Mouse (Mus musculus) ES-Bruce4 (cell line): ENCODE results near the gene Tmem53. TPM values are rescaled to one million over a fixed set of nuclear protein-coding genes. Genes with fewer than 3 reads are reported as not detected.
A peak's percentile ranks its signal among the peaks of the same experiment; 100 is the strongest.

Source experiments
- H3K27ac ChIP-seq: 2 replicates; pipeline ENCODE4 v1.5.1; 2012; ENCODE audit warnings: low read length, inconsistent platforms; ENCODE audit not compliant: insufficient read depth
- H3K27me3 ChIP-seq: 2 replicates; pipeline ENCODE4 v1.6.1; 2012; ENCODE audit warnings: mild to moderate bottlenecking, low read length, inconsistent platforms; ENCODE audit not compliant: control insufficient read depth, poor library complexity, insufficient read depth, severe bottlenecking
- H3K36me3 ChIP-seq: 2 replicates; pipeline ENCODE4 v1.6.1; 2012; ENCODE audit warnings: inconsistent platforms, mild to moderate bottlenecking, low read length, moderate library complexity; ENCODE audit not compliant: control insufficient read depth, poor library complexity, insufficient read depth, severe bottlenecking
- H3K4me1 ChIP-seq: one replicate; pipeline ENCODE4 v1.8.1; 2011; ENCODE audit warnings: low read length; ENCODE audit not compliant: control insufficient read depth, insufficient read depth
- H3K4me3 ChIP-seq: 2 replicates; pipeline ENCODE4 v1.5.1; 2011; ENCODE audit warnings: low read depth, mild to moderate bottlenecking, low read length
- H3K9ac ChIP-seq: 2 replicates; pipeline ENCODE4 v1.6.1; 2012; ENCODE audit warnings: low read depth, mild to moderate bottlenecking, inconsistent platforms; ENCODE audit not compliant: poor library complexity, severe bottlenecking
- H3K9me3 ChIP-seq: replicated peaks from 2 replicates; pipeline ENCODE4 v1.6.1; 2012; ENCODE audit warnings: mild to moderate bottlenecking, low read length, inconsistent platforms; ENCODE audit not compliant: control insufficient read depth, poor library complexity, insufficient read depth, severe bottlenecking
- CTCF ChIP-seq: IDR thresholded peaks from one replicate; pipeline ENCODE4 v1.8.1; 2011; ENCODE audit warnings: low read depth, low read length
- EP300 ChIP-seq: IDR thresholded peaks from 2 replicates; pipeline ENCODE4 v1.6.1; 2011; ENCODE audit warnings: low read depth, low read length; ENCODE audit not compliant: insufficient read depth
- POLR2A ChIP-seq: IDR thresholded peaks from one replicate; pipeline ENCODE4 v1.8.1; 2011; ENCODE audit warnings: low read length; ENCODE audit not compliant: insufficient read depth
- polyA plus RNA-seq: library from polyadenylated mRNA; stranded (reverse); fragments of >200 nt; gene quantifications from 2 replicates; pipeline ENCODE4 v1.2.4, GENCODE M21; 2011; ENCODE audit warnings: low read depth; ENCODE audit not compliant: missing spikeins, insufficient read depth, insufficient read length

Tmem53 gene
- polyA plus RNA-seq, 1 experiment, result 1.8 TPM

GRCm38 (mm10) chr4:117303581-117304238 lies 52.0 kb downstream of the Tmem53 start:
- no peaks in the 10 kb centered on the region for H3K9me3 ChIP-seq
- H3K4me3 ChIP-seq, result peak overlapping the region; percentile 54
- H3K27me3 ChIP-seq, result no peaks in the 10 kb centered on the region
- H3K9ac ChIP-seq, result peak overlapping the region; percentile 57
- TF ChIP-seq CTCF, result no peak
- no peak overlapping the region for H3K27ac ChIP-seq
- H3K4me1 ChIP-seq, result peaks cover 3% of the 10 kb centered on the region
- H3K36me3 ChIP-seq, result no peaks in the 10 kb centered on the region

DNA sequence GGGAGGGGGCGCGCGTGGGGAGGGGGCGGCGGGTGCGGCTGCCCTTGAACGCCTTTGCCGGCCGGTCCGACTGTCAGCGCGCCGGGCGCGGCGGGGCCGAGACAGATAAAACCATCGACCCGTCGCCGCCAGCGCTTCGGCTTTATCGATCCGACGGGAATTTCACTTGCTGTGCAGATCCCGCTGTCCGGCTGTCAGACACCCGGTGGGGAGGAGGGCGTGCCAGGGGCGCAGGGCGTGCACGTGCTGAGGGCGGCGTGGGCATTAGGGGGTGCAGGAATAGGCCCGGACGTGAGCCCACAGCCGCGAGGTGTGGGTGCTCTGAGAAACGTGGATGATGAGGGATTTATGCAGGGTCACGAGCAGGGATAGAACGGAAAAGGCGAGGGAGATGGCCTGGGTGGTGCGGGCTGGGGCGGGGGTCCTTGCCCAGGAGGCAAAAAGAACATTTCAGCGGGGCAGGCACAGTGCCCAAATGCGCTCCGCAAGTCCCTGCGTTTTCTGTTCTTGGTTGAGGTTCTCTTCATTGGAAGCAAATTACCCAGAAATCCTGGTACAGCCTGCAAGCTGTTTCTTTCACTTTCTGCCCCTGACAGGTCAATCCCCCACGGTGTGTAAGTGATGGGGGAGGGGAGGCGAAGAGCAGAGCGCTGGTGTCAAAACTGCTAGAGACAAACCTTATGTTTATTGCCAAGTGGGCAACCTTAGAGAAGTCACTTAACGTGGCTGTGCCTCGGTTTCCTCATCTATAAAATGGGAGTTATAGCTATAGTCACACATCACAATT lies 52.7 kb downstream of the Tmem53 start:
- Histone ChIP-seq H3K9me3 (no peaks in the 10 kb centered on the region), H3K27ac (no peak overlapping the region), H3K36me3 (no peaks in the 10 kb centered on the region), H3K4me1 (peaks cover 3% of the 10 kb centered on the region), H3K27me3 (no peaks in the 10 kb centered on the region), H3K4me3 (peak overlapping the region; percentile 60), H3K9ac (peak overlapping the region; percentile 57)
- TF ChIP-seq EP300, result no peak
- no peak for TF ChIP-seq CTCF
- TF ChIP-seq POLR2A, result no peak

GRCm38 (mm10) chr4:117305461-117305860 lies 53.7 kb downstream of the Tmem53 start:
- Histone ChIP-seq H3K9ac (no peak overlapping the region), H3K9me3 (no peaks in the 10 kb centered on the region), H3K27ac (no peak overlapping the region), H3K27me3 (no peaks in the 10 kb centered on the region), H3K36me3 (no peaks in the 10 kb centered on the region), H3K4me1 (peaks cover 3% of the 10 kb centered on the region), H3K4me3 (no peak overlapping the region)
- no peak for TF ChIP-seq CTCF
- TF ChIP-seq EP300, result peak; percentile 84

- H3K9me3 ChIP-seq, result no peaks in the 10 kb centered on the region
- peaks cover 3% of the 10 kb centered on the region for H3K4me1 ChIP-seq
- no peak overlapping the region for H3K9ac ChIP-seq
- no peaks in the 10 kb centered on the region for H3K27me3 ChIP-seq
- no peak for TF ChIP-seq EP300
- TF ChIP-seq CTCF, result no peak
- TF ChIP-seq POLR2A, result no peak
- no peaks in the 10 kb centered on the region for H3K36me3 ChIP-seq
- H3K4me3 ChIP-seq, result no peak overlapping the region
- no peak overlapping the region for H3K27ac ChIP-seq
Observed at GRCm38 (mm10) chr4:117307270-117307669, 55.5 kb downstream of the Tmem53 start.

DNA sequence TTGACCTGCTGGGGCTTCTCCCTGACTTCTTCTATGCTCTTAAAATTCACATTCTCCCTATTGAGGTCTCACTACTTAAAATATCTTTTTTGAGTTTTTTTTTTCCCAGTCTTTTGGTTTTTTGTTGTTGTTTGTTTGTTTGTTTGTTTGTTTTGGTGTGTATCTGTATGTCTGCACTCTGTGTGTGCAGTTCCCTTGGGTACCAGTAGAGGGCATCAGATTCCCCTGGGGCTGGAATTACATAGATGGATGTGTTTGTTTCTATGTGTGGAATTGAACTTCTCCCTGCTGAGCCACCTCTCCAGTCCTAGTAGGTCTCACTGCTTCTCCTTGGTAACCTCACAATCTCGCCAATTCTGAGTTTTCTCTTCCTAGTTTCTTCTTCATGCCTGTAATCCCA lies 57.7 kb downstream of the Tmem53 start:
- Histone ChIP-seq H3K9me3 (no peaks in the 10 kb centered on the region), H3K4me1 (peaks cover 3% of the 10 kb centered on the region), H3K27me3 (no peaks in the 10 kb centered on the region), H3K9ac (no peak overlapping the region), H3K36me3 (no peaks in the 10 kb centered on the region), H3K27ac (no peak overlapping the region), H3K4me3 (no peak overlapping the region)
- no peak for TF ChIP-seq EP300
- TF ChIP-seq CTCF, result no peak
- TF ChIP-seq POLR2A, result no peak

- Histone ChIP-seq H3K4me1 (no peaks in the 10 kb centered on the region), H3K36me3 (no peaks in the 10 kb centered on the region), H3K9ac (no peak overlapping the region), H3K9me3 (no peaks in the 10 kb centered on the region), H3K27me3 (no peaks in the 10 kb centered on the region), H3K27ac (no peak overlapping the region), H3K4me3 (no peak overlapping the region)
- TF ChIP-seq CTCF, result no peak
- TF ChIP-seq EP300, result no peak
- no peak for TF ChIP-seq POLR2A
Observed at GRCm38 (mm10) chr4:117311891-117312290, 60.1 kb downstream of the Tmem53 start.
